Mouse (Mus musculus): ENCODE measurements around the gene Fnip2. TPM values are rescaled to one million over a fixed set of nuclear protein-coding genes. Genes with fewer than 3 reads are reported as not detected.

Gene Fnip2
- polyA plus RNA-seq, 1 experiment from 2014 or later: 5.4 TPM

DNA sequence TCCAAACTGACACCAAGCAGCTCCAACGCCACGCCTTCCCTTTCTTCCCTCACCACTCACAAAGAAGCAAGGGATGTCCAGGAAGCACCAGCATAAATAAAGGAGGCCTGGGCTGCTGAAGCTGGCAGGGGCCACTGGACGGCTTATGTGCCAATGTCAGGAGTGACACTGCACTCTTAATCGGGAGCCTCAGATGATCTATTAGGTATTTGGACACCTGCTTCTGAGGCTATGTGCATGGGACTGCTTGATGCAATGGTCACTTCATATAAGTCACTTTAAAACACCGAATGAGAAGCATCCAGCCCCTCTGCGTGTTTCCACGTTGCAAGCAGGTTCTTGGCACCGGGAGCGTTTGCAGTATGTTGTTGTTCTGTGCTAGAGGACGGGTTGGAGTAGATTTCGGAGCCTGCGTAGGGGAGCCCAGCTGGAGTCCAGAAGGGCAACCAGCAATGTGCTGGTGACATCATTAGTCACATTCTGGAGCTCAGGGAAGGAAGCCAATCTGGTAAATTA, 126.6 kb downstream of the Fnip2 start:
- 84% methylated on average over 12 of the region's 12 CpGs for WGBS
- Histone ChIP-seq H3K4me3 (no peak overlapping the region), H3K36me3 (replicated peaks) (no peaks in the 10 kb centered on the region), H3K27me3 (replicated peaks; ENCODE audit: low read depth, poor library complexity, severe bottlenecking) (no peaks in the 10 kb centered on the region), H3K4me1 (no peaks in the 10 kb centered on the region), H3K9me3 (no peaks in the 10 kb centered on the region), H3K27ac (replicated peaks) (no peak overlapping the region)
- DNase-seq (ENCODE audit: low spot score): no peak

DNA sequence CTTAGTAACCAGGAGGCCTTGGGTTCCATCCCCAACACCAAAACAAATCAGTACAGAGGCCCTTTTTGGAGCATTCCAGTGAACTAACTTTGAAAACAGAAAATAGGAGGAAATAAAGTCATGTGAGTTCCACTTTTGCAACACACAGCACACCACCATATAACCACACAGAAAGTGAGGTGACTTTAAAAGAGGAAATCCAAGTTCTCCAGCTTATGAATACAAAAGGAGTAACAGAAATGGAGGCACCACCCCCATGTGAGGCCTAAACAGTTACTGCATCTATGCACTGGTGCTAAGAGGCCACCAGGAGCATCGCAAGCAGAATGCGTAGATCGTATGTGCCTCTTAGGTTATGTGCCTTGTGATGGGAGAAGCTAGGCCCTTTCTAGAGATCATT, 129.3 kb downstream of the Fnip2 start:
- no peaks in the 10 kb centered on the region for H3K9me3 ChIP-seq
- no peaks in the 10 kb centered on the region for H3K36me3 ChIP-seq (replicated peaks)
- no peak overlapping the region for H3K4me3 ChIP-seq
- WGBS: 95% methylated on average over 3 of the region's 3 CpGs
- DNase-seq (ENCODE audit: low spot score): no peak
- H3K4me1 ChIP-seq: no peaks in the 10 kb centered on the region
- no peak overlapping the region for H3K27ac ChIP-seq (replicated peaks)
- no peaks in the 10 kb centered on the region for H3K27me3 ChIP-seq (replicated peaks; ENCODE audit: low read depth, poor library complexity, severe bottlenecking)

DNA sequence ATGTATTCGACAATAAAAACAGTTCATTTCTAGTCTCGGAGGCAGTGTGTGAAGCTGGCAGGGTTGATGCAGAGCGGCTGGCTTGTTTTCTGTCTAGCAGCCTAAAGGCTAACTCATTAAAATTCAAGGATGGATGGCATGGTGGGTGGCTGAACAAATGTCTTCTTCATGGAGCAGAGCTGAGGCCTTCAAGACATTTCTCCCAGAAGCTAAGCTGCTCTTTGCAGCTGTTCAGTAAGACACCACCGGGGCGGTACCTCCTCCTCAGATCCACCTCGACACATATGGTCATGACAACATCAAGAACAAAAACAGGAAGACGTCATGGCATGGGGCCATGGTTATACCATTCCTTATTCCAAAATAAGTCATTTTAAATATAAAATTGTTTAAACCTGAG, 131.4 kb downstream of the Fnip2 start:
- no peaks in the 10 kb centered on the region for H3K9me3 ChIP-seq
- H3K27me3 ChIP-seq (replicated peaks; ENCODE audit: low read depth, poor library complexity, severe bottlenecking): no peaks in the 10 kb centered on the region
- H3K4me3 ChIP-seq: no peak overlapping the region
- H3K27ac ChIP-seq (replicated peaks): no peak overlapping the region
- DNase-seq (ENCODE audit: low spot score): no peak
- no peaks in the 10 kb centered on the region for H3K4me1 ChIP-seq
- H3K36me3 ChIP-seq (replicated peaks): no peaks in the 10 kb centered on the region
- 88% methylated on average over 7 of the region's 7 CpGs for WGBS

DNA sequence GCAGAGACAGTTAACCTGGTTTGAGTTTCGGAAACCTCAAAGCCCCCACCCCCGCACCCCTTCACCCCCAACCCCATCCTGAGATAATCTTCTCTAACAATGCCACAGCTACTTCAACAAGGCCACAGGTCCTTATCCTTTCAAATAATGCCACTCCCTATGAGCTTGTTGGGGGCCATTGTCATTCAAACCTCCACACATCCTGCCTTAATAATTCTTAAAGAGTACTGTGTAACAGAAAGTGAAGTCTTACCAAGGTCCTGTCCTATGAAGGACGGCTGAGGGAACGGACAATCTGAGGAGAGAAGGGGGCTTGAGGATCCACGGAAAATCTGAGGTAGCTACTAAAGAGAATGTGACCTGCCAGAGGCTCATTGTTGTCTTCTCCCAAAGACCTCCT, 132.6 kb downstream of the Fnip2 start:
- WGBS: 45% methylated on average over 5 of the region's 5 CpGs
- no peaks in the 10 kb centered on the region for H3K9me3 ChIP-seq
- no peaks in the 10 kb centered on the region for H3K36me3 ChIP-seq (replicated peaks)
- no peaks in the 10 kb centered on the region for H3K4me1 ChIP-seq
- DNase-seq (ENCODE audit: low spot score): no peak
- H3K27me3 ChIP-seq (replicated peaks; ENCODE audit: low read depth, poor library complexity, severe bottlenecking): no peaks in the 10 kb centered on the region
- no peak overlapping the region for H3K27ac ChIP-seq (replicated peaks)
- H3K4me3 ChIP-seq: no peak overlapping the region

DNA sequence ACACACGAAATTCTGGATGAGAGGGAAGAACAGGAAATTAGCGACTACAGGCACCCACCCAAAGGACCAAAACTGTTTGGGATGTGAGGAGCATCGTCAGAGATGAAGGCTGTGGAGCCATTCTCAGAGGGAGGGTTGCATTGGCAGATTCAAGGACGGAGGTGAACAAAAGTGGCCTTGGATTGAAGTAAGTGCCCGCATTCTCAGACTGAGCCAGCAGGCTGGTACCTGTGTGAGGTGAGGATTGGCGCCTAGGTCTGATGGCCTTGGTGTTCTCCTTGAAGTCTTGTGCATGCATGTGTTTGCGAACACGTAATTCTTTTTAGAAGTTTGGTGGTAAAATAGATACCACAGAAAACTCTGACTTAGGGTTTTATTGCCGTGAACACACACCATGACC, 133.2 kb downstream of the Fnip2 start:
- WGBS: 77% methylated on average over 9 of the region's 9 CpGs
- no peak for DNase-seq (ENCODE audit: low spot score)
- Histone ChIP-seq H3K27ac (replicated peaks) (no peak overlapping the region), H3K36me3 (replicated peaks) (no peaks in the 10 kb centered on the region), H3K4me1 (no peaks in the 10 kb centered on the region), H3K4me3 (no peak overlapping the region), H3K9me3 (no peaks in the 10 kb centered on the region), H3K27me3 (replicated peaks; ENCODE audit: low read depth, poor library complexity, severe bottlenecking) (no peaks in the 10 kb centered on the region)

DNA sequence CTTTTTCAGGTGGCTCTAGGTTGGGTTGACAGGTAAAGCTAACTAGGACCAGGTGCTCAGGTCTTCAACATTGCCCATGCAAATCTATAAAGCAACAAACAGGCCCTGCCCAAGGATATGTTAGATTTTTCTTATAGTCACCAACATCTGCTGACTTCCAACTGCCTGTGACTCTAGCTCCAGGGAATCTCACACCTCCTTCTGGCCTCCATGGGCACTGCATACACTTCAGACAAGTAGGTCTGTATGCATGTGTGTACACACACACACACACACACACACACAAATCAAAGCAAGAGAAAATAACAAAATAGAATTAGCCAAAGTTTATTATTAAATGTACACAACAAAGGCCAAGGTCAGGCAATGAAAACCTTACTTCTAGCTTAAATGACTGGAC, 134.0 kb downstream of the Fnip2 start:
- Histone ChIP-seq H3K36me3 (replicated peaks) (no peaks in the 10 kb centered on the region), H3K27me3 (replicated peaks; ENCODE audit: low read depth, poor library complexity, severe bottlenecking) (no peaks in the 10 kb centered on the region), H3K27ac (replicated peaks) (no peak overlapping the region), H3K4me1 (no peaks in the 10 kb centered on the region), H3K9me3 (no peaks in the 10 kb centered on the region), H3K4me3 (no peak overlapping the region)
- DNase-seq (ENCODE audit: low spot score): no peak

DNA sequence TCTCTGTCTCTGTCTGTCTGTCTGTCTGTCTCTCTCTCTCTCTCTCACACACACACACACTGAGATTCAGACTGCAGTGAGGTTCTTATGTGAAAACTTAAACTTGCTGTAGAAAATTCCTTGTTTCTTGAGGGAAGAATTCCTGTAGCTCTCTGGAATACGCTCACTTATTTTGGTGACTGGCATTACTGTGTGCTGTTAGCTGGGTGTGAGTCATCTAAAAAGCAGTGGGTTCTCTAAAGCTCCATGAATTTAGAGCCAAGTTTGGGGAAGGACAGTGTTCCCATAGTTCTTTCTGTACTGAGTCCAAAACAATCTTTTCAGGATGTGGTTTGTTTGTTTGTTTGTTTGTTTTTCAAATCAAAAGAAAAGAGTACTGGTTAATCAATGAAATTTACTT, 142.2 kb downstream of the Fnip2 start:
- H3K27me3 ChIP-seq (replicated peaks; ENCODE audit: low read depth, poor library complexity, severe bottlenecking): no peaks in the 10 kb centered on the region
- no peaks in the 10 kb centered on the region for H3K9me3 ChIP-seq
- no peak overlapping the region for H3K4me3 ChIP-seq
- DNase-seq (ENCODE audit: low spot score): no peak
- no peak overlapping the region for H3K27ac ChIP-seq (replicated peaks)
- 93% methylated on average over 1 of the region's 1 CpGs for WGBS
- H3K4me1 ChIP-seq: no peaks in the 10 kb centered on the region
- no peaks in the 10 kb centered on the region for H3K36me3 ChIP-seq (replicated peaks)

DNA sequence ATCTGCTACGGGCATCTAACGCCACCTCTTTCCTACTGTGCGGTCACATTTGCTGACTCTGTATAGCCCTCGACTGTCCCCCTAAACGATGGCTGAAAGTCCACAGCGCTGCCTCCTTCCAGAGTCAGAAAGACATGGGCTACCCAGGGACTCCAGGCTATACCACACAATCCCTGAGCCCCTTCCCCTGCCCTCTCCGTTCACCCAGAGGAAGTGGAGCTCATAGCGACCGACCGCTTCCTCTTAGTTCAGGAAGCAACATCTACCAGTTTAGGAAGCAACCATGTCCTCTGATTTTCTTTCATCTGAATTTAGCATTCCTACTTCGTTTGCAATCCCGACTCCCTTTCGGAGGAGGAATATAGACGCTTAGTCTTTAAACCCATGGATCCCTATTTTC, 148.7 kb downstream of the Fnip2 start:
- 88% methylated on average over 14 of the region's 14 CpGs for WGBS
- H3K9me3 ChIP-seq: no peaks in the 10 kb centered on the region
- no peak overlapping the region for H3K4me3 ChIP-seq
- DNase-seq (ENCODE audit: low spot score): no peak
- H3K36me3 ChIP-seq (replicated peaks): no peaks in the 10 kb centered on the region
- H3K27ac ChIP-seq (replicated peaks): no peak overlapping the region
- H3K27me3 ChIP-seq (replicated peaks; ENCODE audit: low read depth, poor library complexity, severe bottlenecking): no peaks in the 10 kb centered on the region
- H3K4me1 ChIP-seq: peaks cover 9% of the 10 kb centered on the region

DNA sequence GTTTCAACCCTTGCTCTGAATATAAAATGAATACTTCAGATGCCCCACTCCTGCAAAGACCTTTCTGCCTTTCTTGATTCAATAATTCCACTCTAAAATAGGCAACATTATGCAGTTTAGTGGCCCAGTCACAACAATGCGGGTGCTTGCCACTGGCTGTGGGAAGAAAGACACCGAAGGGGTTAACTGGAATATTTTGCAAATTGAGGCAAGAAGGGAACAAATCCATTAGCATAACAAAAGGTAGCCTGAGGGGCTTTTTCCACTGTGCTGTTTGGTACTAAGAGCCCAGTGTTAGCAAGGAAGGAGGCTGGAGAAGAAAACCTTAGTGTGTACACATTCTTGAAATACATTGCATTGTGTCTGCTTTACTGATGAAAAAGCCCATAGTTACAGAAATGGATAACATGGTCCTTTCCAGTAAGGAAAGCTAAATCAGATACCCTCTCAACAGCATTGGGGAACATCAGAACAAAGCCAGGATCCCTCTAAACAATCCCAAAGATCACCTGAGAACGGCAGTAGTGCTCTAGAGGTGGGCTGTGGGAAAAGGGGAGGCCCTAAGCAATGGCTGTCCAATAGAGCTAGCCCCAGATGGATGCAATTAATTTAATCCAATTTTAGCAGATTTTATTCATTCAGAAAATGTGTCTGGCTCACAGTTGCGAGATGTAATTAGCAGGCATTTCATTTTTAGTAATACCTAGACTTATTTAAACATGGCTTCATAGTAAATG, 150.5 kb downstream of the Fnip2 start:
- H3K27ac ChIP-seq (replicated peaks): 0 out of 2 replicates have a peak overlapping the region, but pooled peaks have one; percentile 57
- H3K4me3 ChIP-seq: no peak overlapping the region
- peaks cover 11% of the 10 kb centered on the region for H3K4me1 ChIP-seq
- no peaks in the 10 kb centered on the region for H3K27me3 ChIP-seq (replicated peaks; ENCODE audit: low read depth, poor library complexity, severe bottlenecking)
- DNase-seq (ENCODE audit: low spot score): no peak
- 34% methylated on average over 4 of the region's 4 CpGs for whole genome bisulfite sequencing
- H3K9me3 ChIP-seq: no peaks in the 10 kb centered on the region
- H3K36me3 ChIP-seq (replicated peaks): no peaks in the 10 kb centered on the region

DNA sequence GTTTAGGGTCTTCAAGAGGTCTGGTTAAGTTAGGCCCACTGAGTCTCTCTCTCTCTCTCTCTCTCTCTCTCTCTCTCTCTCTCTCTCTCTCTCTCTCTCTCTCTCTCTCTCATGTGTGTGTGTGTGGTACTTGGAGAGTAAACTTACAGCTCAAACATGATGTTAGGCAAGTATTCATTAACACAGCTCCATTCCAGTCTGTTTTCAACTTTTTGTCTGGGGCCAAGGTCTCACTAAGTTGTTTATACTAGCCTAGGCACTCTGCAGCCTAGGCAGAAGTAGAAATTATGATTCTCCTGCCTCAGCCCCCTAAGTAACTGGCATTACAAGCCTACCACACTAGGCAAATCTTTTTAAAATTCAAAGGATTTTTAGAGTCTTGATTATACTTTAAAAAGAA, 151.7 kb downstream of the Fnip2 start:
- no peak for DNase-seq (ENCODE audit: low spot score)
- no peak overlapping the region for H3K4me3 ChIP-seq
- no peaks in the 10 kb centered on the region for H3K36me3 ChIP-seq (replicated peaks)
- H3K4me1 ChIP-seq: peaks cover 21% of the 10 kb centered on the region
- H3K27me3 ChIP-seq (replicated peaks; ENCODE audit: low read depth, poor library complexity, severe bottlenecking): no peaks in the 10 kb centered on the region
- H3K9me3 ChIP-seq: no peaks in the 10 kb centered on the region
- no peak overlapping the region for H3K27ac ChIP-seq (replicated peaks)

DNA sequence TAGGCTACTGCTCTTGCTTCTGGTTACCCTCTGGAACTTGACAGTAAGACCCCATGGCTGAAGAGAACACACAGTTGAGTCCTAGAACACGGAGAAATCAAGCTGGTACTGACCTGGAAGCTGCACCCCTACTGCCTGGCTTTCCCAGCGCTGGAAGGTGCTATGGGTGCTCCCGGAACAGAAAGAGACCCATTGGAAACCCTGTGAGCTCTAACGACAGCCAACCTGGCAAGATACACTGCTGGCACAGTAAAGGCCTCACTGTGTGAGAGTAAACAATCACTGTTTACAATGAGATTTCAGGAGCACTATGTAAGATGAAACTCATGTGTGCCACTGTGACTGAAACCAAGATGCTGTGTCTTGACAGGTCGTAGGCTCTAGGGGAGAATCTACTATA, 152.5 kb downstream of the Fnip2 start:
- WGBS: 80% methylated on average over 5 of the region's 5 CpGs
- H3K9me3 ChIP-seq: no peaks in the 10 kb centered on the region
- DNase-seq (ENCODE audit: low spot score): no peak
- H3K4me3 ChIP-seq: no peak overlapping the region
- H3K27me3 ChIP-seq (replicated peaks; ENCODE audit: low read depth, poor library complexity, severe bottlenecking): no peaks in the 10 kb centered on the region
- H3K36me3 ChIP-seq (replicated peaks): no peaks in the 10 kb centered on the region
- peaks cover 30% of the 10 kb centered on the region for H3K4me1 ChIP-seq
- H3K27ac ChIP-seq (replicated peaks): no peak overlapping the region

DNA sequence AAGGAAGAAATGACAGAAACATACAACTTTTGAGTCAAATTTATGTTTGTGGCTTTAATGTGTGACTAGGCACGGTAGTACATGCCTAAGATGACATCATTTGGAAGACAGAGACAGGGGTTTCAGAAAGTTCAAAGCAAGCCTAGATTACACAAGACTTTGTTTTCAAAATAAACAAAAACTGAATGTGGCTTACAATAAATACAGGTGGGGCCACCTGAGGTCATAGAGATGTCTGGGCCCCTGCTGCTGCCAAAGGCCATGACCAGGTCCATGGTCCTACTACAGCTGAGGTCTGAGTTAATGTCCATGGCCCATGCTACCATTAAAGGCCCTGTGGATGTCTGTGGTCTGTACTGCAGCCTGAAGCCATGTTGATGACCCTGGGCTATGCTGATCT, 154.1 kb downstream of the Fnip2 start:
- Histone ChIP-seq H3K9me3 (no peaks in the 10 kb centered on the region), H3K4me3 (no peak overlapping the region), H3K27ac (replicated peaks) (no peak overlapping the region), H3K27me3 (replicated peaks; ENCODE audit: low read depth, poor library complexity, severe bottlenecking) (no peaks in the 10 kb centered on the region), H3K4me1 (peaks cover 46% of the 10 kb centered on the region), H3K36me3 (replicated peaks) (no peaks in the 10 kb centered on the region)
- no peak for DNase-seq (ENCODE audit: low spot score)
- WGBS: 82% methylated on average over 1 of the region's 1 CpGs

DNA sequence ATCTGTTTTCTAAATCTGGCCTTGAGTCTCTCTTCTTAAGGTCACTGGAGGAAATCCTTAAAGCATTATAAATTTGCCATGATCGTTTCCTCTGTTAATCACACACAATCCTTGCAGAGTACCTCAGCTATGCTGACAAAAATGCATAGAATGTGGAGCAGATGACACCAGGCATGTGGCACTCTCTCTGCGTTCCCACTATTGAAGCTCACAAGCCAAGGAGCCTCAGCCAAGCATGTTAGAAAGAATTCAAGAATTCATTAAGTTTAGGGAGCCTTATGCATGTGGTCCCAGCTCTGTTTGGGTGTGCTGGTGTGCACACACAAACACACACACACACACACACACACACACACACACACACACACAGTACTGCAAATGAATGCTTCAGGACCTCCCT, 155.9 kb downstream of the Fnip2 start:
- Histone ChIP-seq H3K27me3 (replicated peaks; ENCODE audit: low read depth, poor library complexity, severe bottlenecking) (no peaks in the 10 kb centered on the region), H3K9me3 (no peaks in the 10 kb centered on the region), H3K27ac (replicated peaks) (0 out of 2 replicates have a peak overlapping the region, but pooled peaks have one; percentile 19), H3K4me3 (no peak overlapping the region), H3K4me1 (peaks cover 48% of the 10 kb centered on the region), H3K36me3 (replicated peaks) (no peaks in the 10 kb centered on the region)
- WGBS: 50% methylated on average over 2 of the region's 2 CpGs
- DNase-seq (ENCODE audit: low spot score): no peak

Measured in embryonic facial prominence, embryonic 10.5 days (tissue).